Mouse (Mus musculus): ENCODE results near the gene Rasgef1a.

DNA sequence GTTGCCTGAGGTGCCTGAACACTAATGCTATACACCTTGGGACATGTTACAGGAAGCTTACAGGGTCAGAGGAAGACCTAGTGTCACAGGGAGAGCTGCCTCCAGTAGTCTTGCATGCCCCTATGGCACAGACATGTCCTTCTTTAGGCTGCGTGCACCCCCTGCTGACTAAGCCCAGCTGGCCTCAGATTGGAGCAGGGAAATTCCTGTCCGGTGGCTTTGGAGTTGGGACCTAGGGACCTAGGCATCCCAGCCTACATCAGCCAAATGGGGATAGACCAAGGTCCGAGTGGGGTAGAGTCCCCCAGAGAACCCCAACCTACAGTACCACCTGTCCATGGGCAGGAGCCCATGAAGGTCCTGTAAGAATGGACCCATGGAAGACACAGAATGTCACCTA is 71.1 kb downstream of the Rasgef1a start:
- no peak for TF ChIP-seq EP300 (optimal IDR thresholded peaks at IDR 0.05)
- no peak for TF ChIP-seq CTCF (IDR thresholded peaks at IDR 0.05; ENCODE audit: low read depth)
